Mouse (Mus musculus): ENCODE data around the gene Cacnb1. TPM values are rescaled to one million over a fixed set of nuclear protein-coding genes. Genes with fewer than 3 reads are reported as not detected.

Gene Cacnb1
- total and polyA plus RNA-seq, 2 experiments from 2014 or later: 57.2 to 76.4 TPM

DNA sequence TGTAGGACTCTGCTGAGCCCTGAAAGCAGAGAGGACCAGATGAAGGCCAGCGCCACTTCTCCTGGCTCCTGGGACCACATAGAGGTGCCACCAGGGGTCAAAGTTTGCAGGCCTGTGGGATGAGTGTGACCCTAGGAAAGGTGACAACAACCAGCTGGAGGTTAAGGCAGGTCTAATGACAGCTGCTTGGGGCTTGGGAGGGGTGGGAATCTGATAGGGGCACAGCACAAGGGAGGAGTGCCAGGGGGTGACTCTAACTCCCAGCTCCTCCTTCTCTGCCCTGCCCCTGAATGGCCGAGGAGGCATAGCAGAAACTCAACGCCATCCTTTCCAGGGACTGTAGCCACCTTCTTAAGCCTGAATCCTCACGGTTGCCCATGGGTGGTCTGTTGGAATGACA is 6.0 kb downstream of the Cacnb1 start:
- Histone ChIP-seq H3K36me3 (ENCODE audit: insufficient read depth) (peaks cover 49% of the 10 kb centered on the region), H3K9me3 (ENCODE audit: low read length) (no peaks in the 10 kb centered on the region), H3K4me3 (ENCODE audit: low read depth, low read length) (no peak overlapping the region), H3K4me2 (ENCODE audit: low read depth) (no peak overlapping the region), H3K4me1 (ENCODE audit: insufficient read depth) (peaks cover 20% of the 10 kb centered on the region), H3K9ac (no peak overlapping the region), H3K27ac (ENCODE audit: low read depth, low read length) (no peak overlapping the region), H3K27me3 (ENCODE audit: insufficient read depth, low read length) (no peaks in the 10 kb centered on the region)
- 81% methylated on average over 4 of the region's 4 CpGs for WGBS
- no peak for ATAC-seq
- no peak for DNase-seq
- no peak for TF ChIP-seq CTCF (IDR thresholded peaks at IDR 0.05; ENCODE audit: low read depth)

GRCm38 (mm10) chr11:98016177-98016576 is 6.7 kb downstream of the Cacnb1 start:
- Histone ChIP-seq H3K4me2 (ENCODE audit: low read depth) (no peak overlapping the region), H3K9me3 (ENCODE audit: low read length) (no peaks in the 10 kb centered on the region), H3K4me1 (ENCODE audit: insufficient read depth) (peaks cover 16% of the 10 kb centered on the region), H3K36me3 (ENCODE audit: insufficient read depth) (peaks cover 54% of the 10 kb centered on the region), H3K27ac (ENCODE audit: low read depth, low read length) (no peak overlapping the region), H3K4me3 (ENCODE audit: low read depth, low read length) (no peak overlapping the region), H3K9ac (no peak overlapping the region), H3K27me3 (ENCODE audit: insufficient read depth, low read length) (no peaks in the 10 kb centered on the region)
- ATAC-seq (no peak), DNase-seq (no peak)
- whole genome bisulfite sequencing: 95% methylated on average over 5 of the region's 5 CpGs
- no peak for TF ChIP-seq CTCF (IDR thresholded peaks at IDR 0.05; ENCODE audit: low read depth)

DNA sequence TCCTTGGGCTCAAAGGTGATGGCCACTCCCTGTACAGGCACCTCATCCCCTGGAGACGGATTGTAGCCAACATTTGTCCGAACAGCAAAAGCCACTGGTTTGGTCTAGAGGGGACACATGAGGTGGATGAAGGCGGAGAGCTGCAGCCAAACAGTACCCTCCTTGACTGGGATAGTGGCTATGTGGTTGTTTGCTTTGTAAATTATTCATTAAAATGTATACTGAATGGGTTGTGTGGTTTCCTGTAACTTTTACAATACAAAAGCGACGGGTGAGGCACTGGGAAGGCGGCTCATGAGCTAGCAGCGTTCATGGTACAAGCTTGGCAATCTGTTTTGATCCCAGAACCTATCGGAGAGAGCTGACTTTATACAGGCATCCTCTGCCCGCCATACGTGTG is 10.0 kb downstream of the Cacnb1 start:
- Histone ChIP-seq H3K27ac (ENCODE audit: low read depth, low read length) (no peak overlapping the region), H3K9ac (no peak overlapping the region), H3K4me2 (ENCODE audit: low read depth) (no peak overlapping the region), H3K9me3 (ENCODE audit: low read length) (no peaks in the 10 kb centered on the region), H3K4me1 (ENCODE audit: insufficient read depth) (no peaks in the 10 kb centered on the region), H3K4me3 (ENCODE audit: low read depth, low read length) (no peak overlapping the region), H3K36me3 (ENCODE audit: insufficient read depth) (peaks cover 81% of the 10 kb centered on the region), H3K27me3 (ENCODE audit: insufficient read depth, low read length) (no peaks in the 10 kb centered on the region)
- 86% methylated on average over 10 of the region's 10 CpGs for WGBS
- ATAC-seq (no peak), DNase-seq (no peak)
- TF ChIP-seq CTCF (IDR thresholded peaks at IDR 0.05; ENCODE audit: low read depth): no peak

GRCm38 (mm10) chr11:98011716-98012115 is 11.1 kb downstream of the Cacnb1 start:
- Histone ChIP-seq H3K27ac (ENCODE audit: low read depth, low read length) (no peak overlapping the region), H3K9me3 (ENCODE audit: low read length) (no peaks in the 10 kb centered on the region), H3K4me2 (ENCODE audit: low read depth) (no peak overlapping the region), H3K36me3 (ENCODE audit: insufficient read depth) (peaks cover 82% of the 10 kb centered on the region), H3K4me1 (ENCODE audit: insufficient read depth) (no peaks in the 10 kb centered on the region), H3K27me3 (ENCODE audit: insufficient read depth, low read length) (no peaks in the 10 kb centered on the region), H3K9ac (no peak overlapping the region), H3K4me3 (ENCODE audit: low read depth, low read length) (no peak overlapping the region)
- ATAC-seq (no peak), DNase-seq (no peak)
- 83% methylated on average over 9 of the region's 9 CpGs for WGBS
- TF ChIP-seq CTCF (IDR thresholded peaks at IDR 0.05; ENCODE audit: low read depth): no peak

DNA sequence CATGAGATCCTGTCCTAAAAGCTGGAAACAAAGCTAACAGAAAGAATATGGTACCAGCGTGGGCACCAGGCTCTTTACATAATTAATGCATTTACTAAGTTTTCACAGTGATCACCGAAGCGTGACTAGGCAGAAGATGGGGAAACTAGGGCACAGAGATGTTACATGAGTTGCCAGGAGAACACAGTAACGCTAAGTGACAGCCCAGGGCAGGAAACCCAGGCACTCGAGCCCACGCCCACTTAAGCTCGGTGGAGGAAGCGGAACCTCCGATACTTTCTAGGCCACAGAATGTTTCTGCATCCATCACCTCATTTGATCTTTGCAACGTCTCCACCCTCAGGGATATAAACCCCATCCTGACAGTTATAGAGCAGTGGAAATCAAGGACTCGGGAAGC is 14.7 kb downstream of the Cacnb1 start:
- Histone ChIP-seq H3K4me3 (ENCODE audit: low read depth, low read length) (no peak overlapping the region), H3K27ac (ENCODE audit: low read depth, low read length) (no peak overlapping the region), H3K9me3 (ENCODE audit: low read length) (no peaks in the 10 kb centered on the region), H3K4me1 (ENCODE audit: insufficient read depth) (no peaks in the 10 kb centered on the region), H3K27me3 (ENCODE audit: insufficient read depth, low read length) (no peaks in the 10 kb centered on the region), H3K4me2 (ENCODE audit: low read depth) (no peak overlapping the region), H3K36me3 (ENCODE audit: insufficient read depth) (peaks cover 80% of the 10 kb centered on the region), H3K9ac (no peak overlapping the region)
- DNase-seq (no peak), ATAC-seq (no peak)
- TF ChIP-seq CTCF (IDR thresholded peaks at IDR 0.05; ENCODE audit: low read depth): no peak
- WGBS: 85% methylated on average over 11 of the region's 11 CpGs

DNA sequence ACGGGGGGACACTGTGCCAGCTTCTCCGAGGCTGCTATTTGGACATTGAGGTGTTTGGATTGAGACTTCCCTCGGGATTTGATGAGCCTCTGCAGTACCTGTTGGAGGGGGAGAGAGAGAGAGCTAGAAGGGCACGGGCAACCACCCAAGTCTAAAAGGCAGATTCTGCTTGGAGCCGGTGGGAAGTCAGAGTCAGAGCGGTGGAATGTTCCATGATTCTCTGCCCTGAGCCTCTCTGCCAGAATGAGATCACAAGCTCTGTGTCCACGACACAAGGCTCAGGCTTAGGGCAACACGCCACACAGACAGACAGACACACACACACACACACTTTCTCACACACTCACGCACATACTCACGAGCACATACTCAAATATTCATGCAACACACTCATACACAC is 17.1 kb downstream of the Cacnb1 start:
- no peak overlapping the region for H3K9ac ChIP-seq
- DNase-seq: no peak
- no peak overlapping the region for H3K27ac ChIP-seq (ENCODE audit: low read depth, low read length)
- H3K27me3 ChIP-seq (ENCODE audit: insufficient read depth, low read length): no peaks in the 10 kb centered on the region
- no peak for ATAC-seq
- no peak for TF ChIP-seq CTCF (IDR thresholded peaks at IDR 0.05; ENCODE audit: low read depth)
- WGBS: 83% methylated on average over 10 of the region's 10 CpGs
- H3K4me3 ChIP-seq (ENCODE audit: low read depth, low read length): no peak overlapping the region
- H3K36me3 ChIP-seq (ENCODE audit: insufficient read depth): peaks cover 79% of the 10 kb centered on the region
- no peak overlapping the region for H3K4me2 ChIP-seq (ENCODE audit: low read depth)
- no peaks in the 10 kb centered on the region for H3K4me1 ChIP-seq (ENCODE audit: insufficient read depth)
- no peaks in the 10 kb centered on the region for H3K9me3 ChIP-seq (ENCODE audit: low read length)

- no peaks in the 10 kb centered on the region for H3K9me3 ChIP-seq (ENCODE audit: low read length)
- no peaks in the 10 kb centered on the region for H3K27me3 ChIP-seq (ENCODE audit: insufficient read depth, low read length)
- DNase-seq: no peak
- WGBS: 60% methylated on average over 13 of the region's 13 CpGs
- H3K4me1 ChIP-seq (ENCODE audit: insufficient read depth): no peaks in the 10 kb centered on the region
- no peak overlapping the region for H3K9ac ChIP-seq
- no peak overlapping the region for H3K27ac ChIP-seq (ENCODE audit: low read depth, low read length)
- TF ChIP-seq CTCF (IDR thresholded peaks at IDR 0.05; ENCODE audit: low read depth): no peak
- peaks cover 73% of the 10 kb centered on the region for H3K36me3 ChIP-seq (ENCODE audit: insufficient read depth)
- ATAC-seq: no peak; the same call in 1 of the 2 replicates
- no peak overlapping the region for H3K4me3 ChIP-seq (ENCODE audit: low read depth, low read length)
- H3K4me2 ChIP-seq (ENCODE audit: low read depth): no peak overlapping the region
Observed at GRCm38 (mm10) chr11:98005076-98005475, 17.8 kb downstream of the Cacnb1 start.

GRCm38 (mm10) chr11:98004161-98004560 is 18.7 kb downstream of the Cacnb1 start:
- DNase-seq (no peak), ATAC-seq (no peak)
- peaks cover 64% of the 10 kb centered on the region for H3K36me3 ChIP-seq (ENCODE audit: insufficient read depth)
- H3K4me1 ChIP-seq (ENCODE audit: insufficient read depth): no peaks in the 10 kb centered on the region
- H3K9ac ChIP-seq: no peak overlapping the region
- no peak overlapping the region for H3K4me3 ChIP-seq (ENCODE audit: low read depth, low read length)
- no peaks in the 10 kb centered on the region for H3K27me3 ChIP-seq (ENCODE audit: insufficient read depth, low read length)
- H3K4me2 ChIP-seq (ENCODE audit: low read depth): no peak overlapping the region
- WGBS: 59% methylated on average over 8 of the region's 8 CpGs
- no peak for TF ChIP-seq CTCF (IDR thresholded peaks at IDR 0.05; ENCODE audit: low read depth)
- 0 out of 2 replicates have a peak overlapping the region, but pooled peaks have one; percentile 35 for H3K27ac ChIP-seq (ENCODE audit: low read depth, low read length)
- no peaks in the 10 kb centered on the region for H3K9me3 ChIP-seq (ENCODE audit: low read length)
